Mouse (Mus musculus) limb, embryonic 13.5 days (tissue): ENCODE data around the gene Cgas. TPM values are rescaled to one million over a fixed set of nuclear protein-coding genes. Genes with fewer than 3 reads are reported as not detected.
"Not testable (repeated sequence)": the region's sequence is repeated elsewhere in the genome, so short reads cannot be mapped to it uniquely, and the experiment has no call there.

Experiments
- ATAC-seq: fragments of 200-750 bp; cut with Nextera tagmentation; 2 replicates; pipeline ENCODE4 v1.8.0; 2017; ENCODE audit warnings: low read depth, moderate number of reproducible peaks, moderate TSS enrichment; ENCODE audit not compliant: low FRiP score
- H3K27ac ChIP-seq: fragments of 300-500 bp; sonication (generic); 2 replicates; pipeline ENCODE4 v1.5.1; 2015; ENCODE audit warnings: inconsistent platforms, mild to moderate bottlenecking, moderate library complexity
- H3K27me3 ChIP-seq: fragments of 300-500 bp; sonication (generic); 2 replicates; pipeline ENCODE4 v1.6.1; 2015; ENCODE audit warnings: mild to moderate bottlenecking, inconsistent platforms
- H3K36me3 ChIP-seq: fragments of 300-500 bp; sonication (generic); 2 replicates; pipeline ENCODE4 v1.6.1; 2015; ENCODE audit warnings: inconsistent platforms, mild to moderate bottlenecking, moderate library complexity
- H3K4me1 ChIP-seq: fragments of 300-500 bp; sonication (generic); 2 replicates; pipeline ENCODE4 v1.6.1; 2015; ENCODE audit warnings: inconsistent platforms
- H3K4me2 ChIP-seq: fragments of 300-500 bp; sonication (generic); replicated peaks from 2 replicates; pipeline ENCODE4 v1.6.1; 2015; ENCODE audit warnings: inconsistent platforms, mild to moderate bottlenecking, moderate library complexity
- H3K4me3 ChIP-seq: fragments of 300-500 bp; sonication (generic); 2 replicates; pipeline ENCODE4 v1.5.1; 2015; ENCODE audit warnings: moderate library complexity, mild to moderate bottlenecking, inconsistent platforms
- H3K9ac ChIP-seq: fragments of 300-500 bp; sonication (generic); 2 replicates; pipeline ENCODE4 v1.6.1; 2015; ENCODE audit warnings: mild to moderate bottlenecking, inconsistent platforms
- H3K9me3 ChIP-seq: fragments of 300-500 bp; sonication (generic); 2 replicates; pipeline ENCODE4 v1.6.1; 2016; ENCODE audit warnings: inconsistent platforms
- WGBS: fragments of 180-500 bp; shearing (Covaris S2); methylation state at CpG from one replicate; pipeline ENCODE4 v1.1.7; 2015; 5-methylcytosine and 5-hydroxymethylcytosine counted together
- polyA plus RNA-seq: library from polyadenylated mRNA; unstranded; fragments of >200 nt; fragmentation: Nextera tagmentation; extraction: Ambion mirVana; gene quantifications from 2 replicates; pipeline ENCODE4 v1.2.1, GENCODE M21; 2015

Gene Cgas
- polyA plus RNA-seq, 1 experiment from 2014 or later, result 2.5 TPM

DNA sequence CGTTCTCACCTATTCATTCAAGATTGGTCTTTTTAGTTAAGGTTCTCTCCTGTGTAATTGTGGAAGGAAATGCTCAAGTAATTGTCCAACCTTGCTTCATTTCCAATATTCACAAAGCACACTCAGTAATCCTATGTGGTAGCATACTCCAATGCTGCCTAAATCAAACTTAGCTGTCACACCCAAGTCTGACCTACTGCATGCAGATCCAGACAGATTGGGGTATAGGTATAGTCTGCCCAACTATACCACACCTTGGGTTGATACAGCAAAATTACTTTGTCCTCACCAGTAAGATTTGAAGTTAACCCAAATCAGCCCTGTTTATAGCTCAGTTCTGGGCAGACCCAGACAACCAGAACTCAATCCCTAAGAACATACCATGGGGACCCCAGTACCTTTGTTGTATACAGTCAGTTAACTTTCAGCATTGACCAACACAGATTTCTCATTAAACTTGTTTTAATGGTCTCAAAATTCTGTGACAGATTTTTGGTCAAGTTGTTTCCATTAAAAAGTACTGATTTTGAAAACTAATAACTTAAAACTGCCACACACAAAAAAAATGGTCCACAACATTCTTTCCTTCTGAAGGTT is 35.1 kb upstream of the Cgas start:
- H3K4me1 ChIP-seq, result peaks cover 26% of the 10 kb centered on the region

DNA sequence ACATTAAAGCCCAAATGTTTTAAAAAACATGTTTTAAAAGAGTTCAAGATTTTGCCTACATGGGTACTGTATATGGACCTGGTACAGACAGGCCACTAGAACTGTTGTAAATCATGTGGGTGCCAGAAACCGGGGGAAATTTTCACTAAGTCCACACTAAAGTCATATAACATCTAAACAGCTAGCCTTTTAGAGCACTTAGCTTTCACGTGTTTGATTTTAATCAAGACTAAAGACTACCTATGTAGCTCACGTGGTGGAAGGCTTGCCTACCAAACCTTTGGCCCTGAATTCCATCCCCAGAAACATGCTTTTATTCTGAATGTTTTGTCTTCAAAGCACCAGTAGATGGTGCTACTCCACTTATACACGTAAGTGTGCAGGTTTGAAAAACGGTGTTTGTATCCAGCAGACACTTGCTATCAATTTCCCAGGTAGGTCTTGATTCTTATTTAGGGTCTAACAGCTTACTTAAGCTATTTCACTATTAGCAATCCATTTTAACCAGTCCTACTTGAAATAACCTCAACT is 34.0 kb upstream of the Cgas start:
- peaks cover 71% of the 10 kb centered on the region for H3K36me3 ChIP-seq
- H3K4me1 ChIP-seq, result peaks cover 17% of the 10 kb centered on the region
- no peaks in the 10 kb centered on the region for H3K9me3 ChIP-seq
- no peaks in the 10 kb centered on the region for H3K27me3 ChIP-seq
- ATAC-seq, result no peak
- H3K4me2 ChIP-seq, result no peak overlapping the region
- no peak overlapping the region for H3K9ac ChIP-seq
- peak overlapping the region; percentile 23; the same call in 1 of the 2 replicates for H3K27ac ChIP-seq
- WGBS, result 5% methylated on average over 5 of the region's 5 CpGs
- H3K4me3 ChIP-seq, result no peak overlapping the region

More for the DNA sequence above, 35.1 kb upstream of the Cgas start:
- H3K27ac ChIP-seq, H3K27me3 ChIP-seq, H3K9me3 ChIP-seq, ATAC-seq: not testable (repeated sequence)
- Histone ChIP-seq H3K4me2 (peak overlapping the region; percentile 34), H3K36me3 (peaks cover 61% of the 10 kb centered on the region), H3K4me3 (peak overlapping the region; percentile 7), H3K9ac (0 out of 2 replicates have a peak overlapping the region, but pooled peaks have one; percentile 35)
- WGBS, result 59% methylated on average over 1 of the region's 1 CpGs

DNA sequence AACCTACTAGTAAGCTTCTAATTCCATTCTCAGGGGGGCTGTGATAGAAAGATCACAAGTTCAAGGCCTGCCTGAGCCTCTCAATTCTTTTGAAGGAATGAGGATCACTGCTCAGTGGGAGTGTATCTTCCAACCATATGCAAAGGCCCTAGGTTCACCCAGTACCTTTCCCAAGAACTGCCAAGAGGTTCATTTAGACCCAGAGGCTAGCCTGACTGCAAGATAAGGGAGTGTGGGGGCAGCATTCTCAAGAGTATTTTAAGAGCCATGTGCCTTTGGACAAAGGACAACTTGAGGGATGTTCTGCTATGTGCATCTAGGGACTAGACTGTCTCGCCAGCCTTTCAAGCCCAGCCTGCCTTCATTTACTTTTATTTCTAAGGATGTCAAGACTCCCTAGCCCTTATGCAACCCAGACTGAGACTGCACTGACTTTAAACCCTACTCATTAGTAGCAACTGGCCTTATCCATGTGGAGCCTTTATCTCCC is 33.5 kb upstream of the Cgas start:
- Histone ChIP-seq H3K27ac (peak overlapping the region; percentile 23), H3K4me1 (peaks cover 17% of the 10 kb centered on the region), H3K9me3 (no peaks in the 10 kb centered on the region), H3K4me3 (no peak overlapping the region), H3K9ac (no peak overlapping the region), H3K27me3 (no peaks in the 10 kb centered on the region), H3K4me2 (no peak overlapping the region), H3K36me3 (peaks cover 72% of the 10 kb centered on the region)
- 14% methylated on average over 1 of the region's 1 CpGs for WGBS
- no peak for ATAC-seq

DNA sequence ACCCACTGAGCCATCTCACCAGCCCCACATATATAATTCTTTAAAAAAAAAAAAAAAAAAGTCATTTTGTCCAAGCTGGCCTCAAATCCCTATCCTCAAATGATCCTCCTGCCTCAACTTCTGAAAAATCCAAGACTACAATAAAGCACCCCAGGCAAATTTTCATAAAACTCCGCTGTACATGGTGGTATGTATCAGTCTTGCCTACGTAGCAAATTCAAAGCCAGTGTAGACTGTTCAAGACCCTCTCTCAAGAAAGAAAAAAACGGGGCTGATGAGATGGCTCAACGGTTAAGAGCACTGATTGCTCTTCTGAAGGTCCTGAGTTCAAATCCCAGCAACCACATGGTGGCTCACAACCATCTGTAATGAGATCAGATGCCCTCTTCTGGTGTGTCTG is 32.8 kb upstream of the Cgas start:
- peaks cover 73% of the 10 kb centered on the region for H3K36me3 ChIP-seq
- no peak overlapping the region for H3K4me3 ChIP-seq
- H3K9ac ChIP-seq, result no peak overlapping the region
- peaks cover 17% of the 10 kb centered on the region for H3K4me1 ChIP-seq
- ATAC-seq, result no peak
- no peak overlapping the region for H3K27ac ChIP-seq
- H3K27me3 ChIP-seq, result no peaks in the 10 kb centered on the region
- 85% methylated on average over 4 of the region's 4 CpGs for WGBS
- no peaks in the 10 kb centered on the region for H3K9me3 ChIP-seq
- H3K4me2 ChIP-seq, result no peak overlapping the region

DNA sequence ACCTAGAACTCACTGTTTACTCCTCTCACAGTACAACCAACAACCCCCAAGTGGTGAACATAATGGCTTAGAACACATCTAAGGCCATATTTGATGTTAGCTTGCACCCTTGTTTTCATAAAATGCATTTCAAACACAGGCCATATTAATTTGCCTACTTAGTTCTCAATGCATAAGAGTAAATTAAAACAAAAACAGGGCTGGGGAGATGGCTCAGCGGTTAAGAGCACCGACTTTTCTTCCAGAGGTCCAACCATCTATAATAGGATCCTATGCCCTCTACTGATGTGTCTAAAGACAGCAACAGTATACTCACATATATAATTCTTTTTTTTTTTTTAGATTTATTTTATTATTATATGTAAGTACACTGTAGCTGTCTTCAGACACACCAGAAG is 32.3 kb upstream of the Cgas start:
- Histone ChIP-seq H3K27me3 (no peaks in the 10 kb centered on the region), H3K36me3 (peaks cover 75% of the 10 kb centered on the region), H3K9me3 (no peaks in the 10 kb centered on the region), H3K4me1 (peaks cover 17% of the 10 kb centered on the region), H3K9ac (no peak overlapping the region), H3K27ac (no peak overlapping the region), H3K4me3 (no peak overlapping the region), H3K4me2 (no peak overlapping the region)
- no peak for ATAC-seq
- 95% methylated on average over 2 of the region's 2 CpGs for WGBS

DNA sequence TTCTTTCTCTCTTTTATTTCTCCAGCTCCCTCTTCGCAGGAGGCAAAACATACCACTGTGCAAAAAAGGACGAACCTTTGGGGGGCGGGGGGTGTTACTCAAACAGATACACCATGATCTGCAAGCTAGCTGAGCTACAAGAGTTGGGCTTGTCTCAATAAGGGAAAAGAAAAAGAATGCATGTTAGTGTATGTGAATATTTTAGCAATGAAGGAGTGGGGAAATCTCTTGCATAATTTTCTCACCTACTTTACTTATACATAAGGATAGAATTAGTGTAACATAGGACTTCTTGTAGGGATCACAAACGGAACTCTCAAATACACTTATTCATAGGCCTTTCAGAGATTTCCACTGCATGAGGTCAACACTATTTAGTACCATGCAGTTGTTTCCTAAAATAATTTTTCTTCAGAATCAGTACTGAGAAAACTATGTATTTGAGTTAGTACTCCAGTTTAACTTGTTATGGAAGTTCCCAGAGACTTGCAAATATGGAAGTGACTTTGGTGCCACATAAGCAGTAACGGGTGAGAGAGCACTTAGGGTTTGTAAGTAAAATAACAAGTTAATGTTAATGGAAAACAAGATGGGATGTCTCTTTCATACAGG is 31.8 kb upstream of the Cgas start:
- no peaks in the 10 kb centered on the region for H3K27me3 ChIP-seq
- H3K4me3 ChIP-seq, result no peak overlapping the region
- no peaks in the 10 kb centered on the region for H3K9me3 ChIP-seq
- H3K9ac ChIP-seq, result no peak overlapping the region
- peaks cover 75% of the 10 kb centered on the region for H3K36me3 ChIP-seq
- H3K4me2 ChIP-seq, result no peak overlapping the region
- no peak for ATAC-seq
- H3K27ac ChIP-seq, result no peak overlapping the region
- WGBS, result 84% methylated on average over 5 of the region's 5 CpGs
- peaks cover 17% of the 10 kb centered on the region for H3K4me1 ChIP-seq

DNA sequence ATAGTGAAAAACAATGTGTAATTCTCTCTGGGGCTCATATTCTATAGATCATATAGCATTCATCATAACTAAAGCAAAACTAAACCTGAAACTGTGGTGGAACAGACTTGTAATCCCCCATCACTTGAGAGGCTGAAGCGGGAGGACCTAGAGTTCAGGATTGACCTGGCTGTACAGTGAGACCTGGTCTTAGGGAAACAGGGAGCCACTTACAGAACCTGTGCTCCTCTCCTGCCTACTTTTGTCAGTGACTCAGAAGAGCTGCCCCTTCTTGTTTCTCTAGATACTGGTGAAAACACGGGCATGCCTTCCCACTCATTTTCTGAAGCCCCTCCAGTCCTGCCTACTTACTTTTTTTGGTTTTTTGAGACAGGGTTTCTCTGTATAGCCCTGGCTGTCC is 31.2 kb upstream of the Cgas start:
- H3K36me3 ChIP-seq, result peaks cover 76% of the 10 kb centered on the region
- ATAC-seq, result no peak
- peaks cover 13% of the 10 kb centered on the region for H3K4me1 ChIP-seq
- H3K27me3 ChIP-seq, result no peaks in the 10 kb centered on the region
- H3K4me3 ChIP-seq, result no peak overlapping the region
- H3K9me3 ChIP-seq, result no peaks in the 10 kb centered on the region
- WGBS, result 71% methylated on average over 2 of the region's 2 CpGs
- H3K4me2 ChIP-seq, result no peak overlapping the region
- no peak overlapping the region for H3K9ac ChIP-seq
- no peak overlapping the region for H3K27ac ChIP-seq

DNA sequence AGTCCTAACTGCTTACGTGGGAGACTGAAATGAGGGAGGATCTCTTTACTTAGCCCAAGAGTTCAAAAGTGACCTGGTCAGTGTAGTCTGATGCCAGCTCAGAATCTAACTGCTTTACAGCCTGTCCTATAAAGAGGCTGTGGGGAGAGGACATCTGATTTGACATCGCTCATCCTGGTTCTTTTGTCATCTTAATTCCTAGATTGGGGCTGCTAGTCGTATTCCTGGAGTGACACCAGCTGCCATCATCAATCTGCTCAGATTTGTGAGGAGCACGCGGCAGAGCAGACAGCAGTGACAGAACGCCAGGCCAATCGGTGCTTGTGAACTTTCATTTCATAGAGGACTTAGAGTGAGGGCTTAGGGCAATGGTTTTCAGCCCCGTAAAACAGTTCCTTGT is 30.6 kb upstream of the Cgas start:
- Histone ChIP-seq H3K9me3 (no peaks in the 10 kb centered on the region), H3K4me3 (no peak overlapping the region), H3K4me2 (no peak overlapping the region), H3K27me3 (no peaks in the 10 kb centered on the region), H3K27ac (no peak overlapping the region), H3K9ac (no peak overlapping the region), H3K4me1 (0 out of 2 replicates have a peak, but pooled peaks cover 6% of the 10 kb centered on the region), H3K36me3 (peaks cover 76% of the 10 kb centered on the region)
- no peak for ATAC-seq
- 79% methylated on average over 8 of the region's 8 CpGs for WGBS

DNA sequence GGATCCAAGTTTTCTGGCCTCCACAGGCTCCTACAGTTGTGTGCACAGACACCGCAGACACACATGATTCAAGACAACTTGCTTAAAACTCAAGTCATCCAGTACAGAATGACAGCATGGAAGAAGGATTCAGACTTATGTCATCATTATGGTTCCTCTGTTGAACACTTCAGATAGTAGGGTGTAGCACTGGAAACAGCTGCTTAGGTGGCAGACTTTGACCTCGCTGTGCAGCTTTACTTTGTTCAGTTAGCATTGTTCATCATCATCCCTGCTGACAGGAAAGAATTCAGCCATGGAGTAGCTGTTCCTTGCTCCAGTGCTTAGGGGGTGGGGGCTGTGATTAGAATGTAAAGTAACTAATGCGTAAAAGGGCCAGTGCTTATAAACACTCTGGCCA is 22.7 kb upstream of the Cgas start:
- Histone ChIP-seq H3K27ac (no peak overlapping the region), H3K4me2 (no peak overlapping the region), H3K4me3 (no peak overlapping the region), H3K9me3 (no peaks in the 10 kb centered on the region), H3K4me1 (no peaks in the 10 kb centered on the region), H3K9ac (no peak overlapping the region), H3K27me3 (no peaks in the 10 kb centered on the region), H3K36me3 (peaks cover 86% of the 10 kb centered on the region)
- WGBS, result 93% methylated on average over 3 of the region's 3 CpGs
- ATAC-seq, result no peak

DNA sequence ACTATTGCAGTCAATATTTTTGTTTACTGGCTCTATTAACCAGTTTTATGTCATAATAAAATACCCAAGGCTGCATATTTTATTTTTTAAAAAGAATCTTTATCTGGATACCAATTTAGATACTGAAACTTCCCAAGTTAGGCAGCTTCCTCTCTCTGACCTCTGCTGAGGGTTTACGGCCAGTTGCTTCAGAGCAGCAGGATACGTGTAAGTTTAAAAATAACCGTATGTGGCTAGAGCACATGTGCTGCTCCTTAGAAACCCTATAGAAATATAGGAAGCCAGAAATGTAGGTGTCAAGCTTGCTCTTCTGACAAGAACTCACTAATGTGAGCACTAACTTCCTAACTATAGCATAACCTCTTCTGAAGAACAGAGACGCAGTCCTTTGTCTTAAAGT is 20.3 kb upstream of the Cgas start:
- 84% methylated on average over 4 of the region's 4 CpGs for WGBS
- no peaks in the 10 kb centered on the region for H3K4me1 ChIP-seq
- peaks cover 82% of the 10 kb centered on the region for H3K36me3 ChIP-seq
- no peak overlapping the region for H3K4me2 ChIP-seq
- H3K27me3 ChIP-seq, result no peaks in the 10 kb centered on the region
- no peak overlapping the region for H3K9ac ChIP-seq
- no peak overlapping the region for H3K27ac ChIP-seq
- no peaks in the 10 kb centered on the region for H3K9me3 ChIP-seq
- no peak for ATAC-seq
- H3K4me3 ChIP-seq, result no peak overlapping the region

DNA sequence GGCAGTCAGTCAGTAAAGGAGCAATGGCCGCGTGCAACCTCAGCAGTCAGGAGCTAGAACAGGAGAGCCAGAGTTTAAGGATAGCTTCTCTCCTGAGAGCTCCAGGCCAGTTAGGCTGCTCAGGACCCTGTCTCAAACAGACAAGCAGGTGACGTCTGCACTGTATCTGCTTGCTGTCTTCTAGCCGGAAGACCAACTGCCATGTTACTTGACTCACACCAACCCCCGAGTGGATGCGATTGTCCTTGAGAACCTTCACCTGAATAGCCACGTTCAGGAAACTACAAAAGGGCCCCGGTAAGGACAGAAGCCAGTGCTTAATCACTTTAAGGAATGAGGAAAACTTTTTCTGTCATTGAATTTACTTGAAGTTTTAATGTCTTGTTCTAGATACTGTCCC is 14.0 kb upstream of the Cgas start:
- Histone ChIP-seq H3K9me3 (no peaks in the 10 kb centered on the region), H3K27me3 (no peaks in the 10 kb centered on the region), H3K4me1 (no peaks in the 10 kb centered on the region), H3K9ac (no peak overlapping the region), H3K36me3 (peaks cover 74% of the 10 kb centered on the region), H3K4me3 (no peak overlapping the region), H3K4me2 (no peak overlapping the region), H3K27ac (no peak overlapping the region)
- no peak for ATAC-seq
- WGBS, result 86% methylated on average over 8 of the region's 8 CpGs

DNA sequence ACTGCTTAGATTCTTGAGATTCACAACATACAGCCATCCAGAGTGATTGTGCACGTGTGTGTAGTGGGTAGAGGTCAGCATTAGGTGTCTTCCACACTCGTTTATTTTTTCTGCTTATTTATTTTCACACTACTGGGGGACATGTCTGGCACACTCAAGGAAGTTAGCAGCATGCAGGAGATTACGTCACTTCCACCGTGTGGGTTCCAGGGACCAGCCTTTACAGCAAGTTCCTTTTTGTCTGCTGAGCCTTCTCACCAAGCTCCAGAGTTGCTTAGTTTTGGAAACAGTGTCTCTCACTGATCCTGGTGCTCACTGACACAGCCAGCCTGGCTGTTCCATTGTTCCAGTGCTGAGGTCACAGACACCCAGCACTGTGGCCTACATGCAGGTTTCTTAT is 8.3 kb upstream of the Cgas start:
- peaks cover 4% of the 10 kb centered on the region for H3K27me3 ChIP-seq
- WGBS, result 87% methylated on average over 4 of the region's 4 CpGs
- peaks cover 44% of the 10 kb centered on the region for H3K36me3 ChIP-seq
- no peak overlapping the region for H3K9ac ChIP-seq
- no peak for ATAC-seq
- H3K4me3 ChIP-seq, result no peak overlapping the region
- no peak overlapping the region for H3K27ac ChIP-seq
- no peaks in the 10 kb centered on the region for H3K9me3 ChIP-seq
- H3K4me1 ChIP-seq, result peaks cover 10% of the 10 kb centered on the region
- no peak overlapping the region for H3K4me2 ChIP-seq
